Mouse (Mus musculus) C2C12 (cell line): ENCODE measurements around the gene Ufsp2.

Experiments
- CEBPB ChIP-seq: IDR thresholded peaks from one replicate; pipeline ENCODE4 v1.6.1; 2011; ENCODE audit warnings: low read depth, mild to moderate bottlenecking, control low read depth, moderate library complexity
- CTCF ChIP-seq: IDR thresholded peaks from one replicate; pipeline ENCODE4 v1.5.1; 2011; ENCODE audit not compliant: control insufficient read depth, insufficient read depth, insufficient read length
- MAX ChIP-seq: IDR thresholded peaks from one replicate; pipeline ENCODE4 v1.6.1; 2011; ENCODE audit warnings: mild to moderate bottlenecking, control low read depth
- MYOD1 ChIP-seq: IDR thresholded peaks from one replicate; pipeline ENCODE4 v1.6.1; 2011; ENCODE audit warnings: low read depth; ENCODE audit not compliant: control insufficient read depth, insufficient read length
- USF1 ChIP-seq: IDR thresholded peaks from one replicate; pipeline ENCODE4 v1.6.1; 2011; ENCODE audit warnings: low read depth, mild to moderate bottlenecking, control low read depth, moderate library complexity

DNA sequence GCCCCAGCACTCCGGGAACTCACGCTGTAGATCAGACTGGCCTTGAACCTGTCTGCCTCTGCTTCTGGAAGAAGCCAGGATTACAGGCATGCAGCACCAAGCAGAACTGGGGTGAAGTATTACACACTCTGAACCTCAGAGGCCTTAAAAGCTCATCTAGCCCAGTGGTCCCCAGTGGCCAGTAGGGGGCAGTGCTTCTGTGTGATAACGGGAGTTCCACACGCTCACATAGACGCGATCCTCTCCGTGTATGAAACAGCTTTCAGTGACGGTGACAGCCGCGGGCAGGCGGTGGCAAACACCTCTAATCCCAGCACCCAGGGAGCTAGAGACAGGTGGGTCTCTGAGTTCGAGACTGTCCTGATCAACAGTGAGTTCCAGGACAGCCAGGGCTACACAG is 4.4 kb upstream of the Ufsp2 start:
- no peak for TF ChIP-seq CTCF
- TF ChIP-seq MAX: no peak
- TF ChIP-seq USF1: no peak
- no peak for TF ChIP-seq MYOD1
- no peak for TF ChIP-seq CEBPB
